Mouse (Mus musculus) frontal cortex, adult (tissue): ENCODE results near the gene Fcgr3.
A peak's percentile ranks its signal among the peaks of the same experiment; 100 is the strongest.
"Not testable (repeated sequence)": the region's sequence is repeated elsewhere in the genome, so short reads cannot be mapped to it uniquely, and the experiment has no call there.

Experiments
- ATAC-seq: cut with Nextera tagmentation; 2 replicates; pipeline ENCODE4 v1.9.2; 2017; ENCODE audit warnings: mild to moderate bottlenecking, moderate library complexity, mixed read lengths; ENCODE audit not compliant: low TSS enrichment

Fcgr3 gene

GRCm38 (mm10) chr1:171085718-171086117 lies 21.0 kb upstream of the Fcgr3 start:
- 0 out of 2 replicates have a peak, but pooled peaks have one; percentile 15 for ATAC-seq

DNA sequence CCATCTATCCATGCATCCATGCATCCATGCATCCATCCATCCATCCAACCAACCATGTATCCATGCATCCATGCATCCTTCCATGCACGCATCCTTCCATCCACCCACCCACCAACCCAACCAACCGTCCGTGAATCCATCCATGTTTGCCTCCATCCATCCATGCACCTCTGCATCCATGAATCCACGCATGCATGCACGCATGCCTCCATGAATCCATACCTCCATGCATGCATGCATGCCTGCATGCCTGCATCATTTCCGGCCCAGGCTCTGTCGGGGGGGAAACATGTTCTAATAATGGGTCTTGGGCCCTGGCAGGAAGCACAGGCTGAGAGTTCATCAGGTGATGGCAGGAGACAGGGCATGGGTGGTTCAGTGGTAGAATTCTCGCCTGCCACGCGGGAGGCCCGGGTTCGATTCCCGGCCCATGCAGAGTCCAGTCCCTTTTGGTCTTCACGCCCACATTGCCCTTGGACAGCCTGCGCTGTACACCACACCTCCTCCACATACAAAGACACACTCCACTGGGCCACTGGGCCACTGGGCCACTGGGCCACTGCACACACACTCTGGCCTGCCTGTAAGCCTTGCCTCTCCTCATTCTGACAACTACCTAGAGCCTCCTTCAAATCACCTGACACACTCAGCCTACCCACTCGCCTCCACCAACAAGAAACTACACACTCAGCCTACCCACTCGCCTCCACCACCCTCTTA lies 16.9 kb upstream of the Fcgr3 start:
- not testable (repeated sequence) for ATAC-seq

GRCm38 (mm10) chr1:171079825-171080224 lies 15.1 kb upstream of the Fcgr3 start:
- ATAC-seq, result not testable (repeated sequence)

- peak; percentile 18; the same call in 1 of the 2 replicates for ATAC-seq
These were observed 14.6 kb upstream of the Fcgr3 start for GRCm38 (mm10) chr1:171079345-171079744.

- not testable (repeated sequence) for ATAC-seq
These were observed 13.7 kb upstream of the Fcgr3 start for GRCm38 (mm10) chr1:171078419-171078818.

GRCm38 (mm10) chr1:171077955-171078354 lies 13.2 kb upstream of the Fcgr3 start:
- ATAC-seq, result peak; percentile 11

GRCm38 (mm10) chr1:171077192-171077591 lies 12.5 kb upstream of the Fcgr3 start:
- ATAC-seq, result not testable (repeated sequence)

GRCm38 (mm10) chr1:171076176-171076575 lies 11.4 kb upstream of the Fcgr3 start:
- not testable (repeated sequence) for ATAC-seq

DNA sequence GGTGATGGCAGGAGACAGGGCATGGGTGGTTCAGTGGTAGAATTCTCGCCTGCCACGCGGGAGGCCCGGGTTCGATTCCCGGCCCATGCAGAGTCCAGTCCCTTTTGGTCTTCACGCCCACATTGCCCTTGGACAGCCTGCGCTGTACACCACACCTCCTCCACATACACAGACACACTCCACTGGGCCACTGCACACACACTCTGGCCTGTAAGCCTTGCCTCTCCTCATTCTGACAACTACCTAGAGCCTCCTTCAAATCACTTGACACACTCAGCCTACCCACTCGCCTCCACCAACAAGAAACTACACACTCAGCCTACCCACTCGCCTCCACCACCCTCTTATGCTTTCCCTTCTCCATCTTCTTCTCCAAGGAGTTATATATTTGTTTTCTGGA lies 9.5 kb upstream of the Fcgr3 start:
- not testable (repeated sequence) for ATAC-seq

DNA sequence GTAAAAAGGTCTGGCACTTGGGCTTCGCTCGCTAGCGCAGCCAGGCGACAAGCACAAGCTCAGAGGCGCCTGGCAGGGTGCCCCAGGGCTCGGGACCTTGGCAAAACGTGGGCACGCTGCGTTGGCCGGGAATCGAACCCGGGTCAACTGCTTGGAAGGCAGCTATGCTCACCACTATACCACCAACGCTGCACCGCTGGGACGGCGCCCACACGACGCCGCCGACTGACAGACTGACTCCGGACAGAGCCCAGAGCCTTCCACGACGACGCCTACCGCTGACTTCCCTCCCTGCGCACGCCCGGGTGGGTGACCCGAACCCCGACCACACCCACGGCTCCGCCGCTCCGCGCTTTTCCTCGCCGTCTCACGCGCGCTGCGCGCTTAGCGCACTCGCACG lies 7.5 kb upstream of the Fcgr3 start:
- not testable (repeated sequence) for ATAC-seq

- ATAC-seq, result peak; percentile 28; the same call in 1 of the 2 replicates
These were observed 7.0 kb upstream of the Fcgr3 start for GRCm38 (mm10) chr1:171071726-171072125.

- not testable (repeated sequence) for ATAC-seq
These were observed 6.1 kb upstream of the Fcgr3 start for GRCm38 (mm10) chr1:171070879-171071278.

DNA sequence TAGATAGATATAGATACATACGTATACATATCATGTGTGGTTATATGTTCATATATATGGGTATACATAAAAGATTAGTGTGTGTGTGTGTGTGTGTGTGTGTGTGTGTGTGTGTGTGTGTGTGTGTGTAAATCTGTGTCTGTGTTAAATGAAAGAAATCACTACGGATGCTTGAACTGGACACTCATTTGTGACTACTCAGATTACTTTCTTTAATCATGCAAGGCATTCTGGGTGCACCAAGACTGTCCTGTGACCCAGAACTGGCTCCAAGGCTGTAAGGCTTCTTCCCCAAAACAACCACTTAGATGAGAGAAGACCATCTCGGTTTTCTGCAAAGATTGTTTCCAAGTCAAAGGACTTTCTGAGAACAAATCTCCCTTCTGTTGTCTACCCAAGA lies 4.8 kb upstream of the Fcgr3 start:
- ATAC-seq, result not testable (repeated sequence)

GRCm38 (mm10) chr1:171067928-171068327 lies 3.2 kb upstream of the Fcgr3 start:
- ATAC-seq, result not testable (repeated sequence)

- not testable (repeated sequence) for ATAC-seq
These were observed 1.8 kb upstream of the Fcgr3 start for GRCm38 (mm10) chr1:171066583-171066982.

DNA sequence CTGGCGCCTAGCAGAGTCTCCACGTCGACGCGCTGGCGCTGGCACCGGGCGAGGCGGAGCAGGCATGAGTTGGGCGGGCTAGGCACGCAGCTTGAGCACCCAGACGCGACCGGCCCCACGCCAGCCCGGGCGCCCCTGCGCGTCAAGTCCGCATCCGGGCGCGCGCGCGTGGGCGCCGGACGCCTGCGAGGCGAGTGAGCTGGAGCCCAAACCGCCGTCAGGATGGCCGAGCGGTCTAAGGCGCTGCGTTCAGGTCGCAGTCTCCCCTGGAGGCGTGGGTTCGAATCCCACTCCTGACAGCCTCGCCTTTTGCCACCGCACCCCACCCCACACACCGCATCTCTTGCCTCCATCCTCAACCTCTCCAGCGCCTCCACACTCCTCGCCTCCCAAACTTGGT lies 1.0 kb upstream of the Fcgr3 start:
- ATAC-seq, result not testable (repeated sequence)

DNA sequence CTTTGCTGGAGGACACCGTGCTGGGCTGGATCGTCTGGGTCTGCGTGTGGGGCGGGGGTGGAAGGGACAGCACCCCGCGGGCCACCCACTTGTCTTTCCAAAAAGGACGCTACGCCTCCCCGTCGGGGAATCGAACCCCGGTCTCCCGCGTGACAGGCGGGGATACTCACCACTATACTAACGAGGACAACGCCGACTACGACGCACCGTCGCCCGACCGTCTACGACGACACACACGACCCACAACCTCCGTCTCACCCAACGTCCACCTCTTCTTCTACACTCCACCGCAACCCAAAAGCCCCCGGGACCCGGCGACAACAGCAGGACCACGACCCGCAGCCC lies 480 bp upstream of the Fcgr3 start:
- not testable (repeated sequence) for ATAC-seq

DNA sequence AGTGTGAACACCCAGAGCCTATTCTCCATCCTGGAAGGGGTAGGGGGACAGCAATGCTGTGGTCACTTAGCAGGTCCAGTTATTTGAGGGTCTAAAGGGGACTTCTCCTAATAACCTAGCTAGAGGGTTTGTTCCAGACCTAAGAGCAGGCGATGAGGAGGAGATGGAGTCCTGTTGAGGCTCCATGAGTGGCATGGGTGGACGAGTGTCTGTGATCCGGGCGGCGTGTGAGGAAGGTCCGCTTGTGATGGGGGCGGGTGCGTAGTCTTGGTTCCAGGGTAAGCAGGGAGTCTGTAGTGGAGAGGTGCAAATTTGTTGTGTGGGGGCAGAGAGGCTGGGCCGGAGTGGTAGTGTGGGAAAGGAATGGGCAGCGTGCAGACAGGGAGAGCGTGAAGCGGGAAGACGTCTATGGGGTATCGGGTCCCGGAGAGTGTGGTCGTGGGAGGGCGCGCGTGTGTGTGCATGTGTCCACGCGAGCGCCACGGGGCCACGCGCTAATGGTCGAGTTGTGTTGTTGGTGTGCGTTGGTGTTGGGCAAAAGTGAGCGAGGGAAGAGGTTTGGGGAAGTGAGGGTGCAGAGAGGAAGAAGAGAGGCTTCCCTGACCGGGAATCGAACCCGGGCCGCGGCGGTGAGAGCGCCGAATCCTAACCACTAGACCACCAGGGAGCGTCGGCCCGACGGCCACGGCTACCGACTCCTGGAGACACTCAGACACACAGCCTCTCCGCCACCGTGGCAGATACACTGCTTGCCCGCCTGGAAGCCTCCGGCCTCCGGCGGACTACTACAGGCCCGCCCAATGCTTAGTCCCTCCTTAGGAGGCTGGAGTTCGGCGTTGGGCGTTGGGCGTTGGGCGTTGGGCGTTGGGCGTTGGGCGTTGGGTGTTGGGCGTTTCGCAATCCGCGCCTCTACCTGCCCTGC lies 905 bp downstream of the Fcgr3 start:
- ATAC-seq, result peak; percentile 41; the same call in 1 of the 2 replicates

DNA sequence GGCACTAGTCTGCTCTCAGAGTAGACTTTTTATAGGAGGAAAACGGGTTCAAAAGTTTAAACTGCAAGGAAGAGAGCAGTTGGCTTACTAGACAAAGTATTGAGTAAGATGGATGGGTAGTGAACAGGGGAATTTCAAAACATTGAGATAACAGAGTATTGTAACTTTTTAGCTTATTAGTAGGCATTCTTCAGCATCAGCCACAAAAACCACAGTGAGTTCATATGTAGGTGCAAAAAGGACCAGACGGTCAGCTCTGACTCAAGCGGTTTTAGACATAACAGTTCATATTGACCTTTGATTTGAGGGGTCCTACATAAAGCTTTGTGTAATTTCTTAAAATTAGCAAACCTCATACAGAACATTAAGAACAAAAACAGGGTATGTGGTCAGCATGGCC lies 3.2 kb downstream of the Fcgr3 start:
- no peak for ATAC-seq

- no peak for ATAC-seq
These were observed 4.3 kb downstream of the Fcgr3 start for GRCm38 (mm10) chr1:171060392-171060791.

GRCm38 (mm10) chr1:171059203-171059602 lies 5.5 kb downstream of the Fcgr3 start:
- no peak for ATAC-seq

- ATAC-seq, result no peak
These were observed 7.5 kb downstream of the Fcgr3 start for GRCm38 (mm10) chr1:171057253-171057652.

DNA sequence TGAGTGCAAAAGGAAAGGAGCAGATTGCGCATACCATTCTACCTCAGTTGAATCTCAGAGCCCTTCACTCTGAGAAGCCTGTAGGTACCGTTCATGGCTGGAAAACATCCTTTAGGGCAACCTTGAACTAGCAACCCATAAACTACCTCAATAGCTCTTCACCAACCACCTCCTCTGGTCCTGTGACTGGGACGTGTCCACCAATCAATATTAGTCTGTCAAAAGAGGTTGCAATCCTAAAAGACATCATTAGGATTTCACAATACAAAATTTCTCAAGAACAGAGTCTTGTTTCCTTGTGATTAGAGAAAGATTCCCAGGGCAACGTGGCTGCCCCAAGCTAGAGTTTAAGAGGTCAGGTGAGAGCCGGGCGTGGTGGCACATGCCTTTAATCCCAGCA lies 11.4 kb downstream of the Fcgr3 start:
- no peak for ATAC-seq
